Mouse (Mus musculus) liver, embryonic 14.5 days (tissue): ENCODE data around the gene Tbc1d10a. TPM values are rescaled to one million over a fixed set of nuclear protein-coding genes. Genes with fewer than 3 reads are reported as not detected.

Experiments used
- ATAC-seq: fragments of 200-750 bp; cut with Nextera tagmentation; 2 replicates; pipeline ENCODE4 v1.8.0; 2017; ENCODE audit warnings: moderate number of reproducible peaks, mild to moderate bottlenecking, moderate library complexity; ENCODE audit not compliant: insufficient read depth
- DNase-seq, 3 experiments: peaks; one replicate each; pipeline ENCODE4 v3.0.0-alpha.2; 2012 to 2013; ENCODE audit warnings: low read depth in 3 of 3, low spot score in 3 of 3
- H3K27ac ChIP-seq: fragments of 300-500 bp; sonication (generic); 2 replicates; pipeline ENCODE4 v1.5.1; 2014; ENCODE audit warnings: moderate library complexity, mild to moderate bottlenecking, control low read depth, inconsistent platforms
- H3K27me3 ChIP-seq: fragments of 300-500 bp; sonication (generic); 2 replicates; pipeline ENCODE4 v1.6.1; 2014; ENCODE audit warnings: mild to moderate bottlenecking, low read length, moderate library complexity; ENCODE audit not compliant: control insufficient read depth, insufficient read depth
- H3K36me3 ChIP-seq: fragments of 300-500 bp; sonication (generic); replicated peaks from 2 replicates; pipeline ENCODE4 v1.6.1; 2014; ENCODE audit warnings: low read depth; ENCODE audit not compliant: control insufficient read depth, insufficient read depth
- H3K4me1 ChIP-seq, 2 experiments: fragments of 200-500 bp in 1 of 2; fragments of 300-500 bp in 1 of 2; sonication (generic) in 1 of 2; replicated peaks; 2 replicates each; pipeline ENCODE4 v1.6.1; 2012 to 2014; ENCODE audit warnings: antibody characterized with exemption in 1 of 2, inconsistent platforms in 1 of 2, low read length in 1 of 2; ENCODE audit not compliant: control insufficient read depth in 2 of 2, insufficient read depth in 2 of 2
- H3K4me2 ChIP-seq: fragments of 300-500 bp; sonication (generic); 2 replicates; pipeline ENCODE4 v1.6.1; 2014; ENCODE audit warnings: low read depth, mild to moderate bottlenecking, control low read depth, moderate library complexity
- H3K4me3 ChIP-seq, 2 experiments: fragments of 200-500 bp in 1 of 2; fragments of 300-500 bp in 1 of 2; sonication (generic) in 1 of 2; 2 replicates each; pipeline ENCODE4 v1.5.1; 2012 to 2014; ENCODE audit warnings: low read depth in 2 of 2, low read length in 2 of 2, mild to moderate bottlenecking in 2 of 2, control low read depth in 1 of 2, inconsistent platforms in 1 of 2, moderate library complexity in 1 of 2; ENCODE audit not compliant: insufficient read depth in 1 of 2
- H3K9ac ChIP-seq: fragments of 300-500 bp; sonication (generic); replicated peaks from 2 replicates; pipeline ENCODE4 v1.6.1; 2014; ENCODE audit warnings: mild to moderate bottlenecking, control low read depth, moderate library complexity
- H3K9me3 ChIP-seq: fragments of 300-500 bp; sonication (generic); 2 replicates; pipeline ENCODE4 v1.6.1; 2016; ENCODE audit warnings: low read length, mixed read lengths; ENCODE audit not compliant: control insufficient read depth
- CTCF ChIP-seq: IDR thresholded peaks from 2 replicates; pipeline ENCODE4 v1.5.1; 2016; ENCODE audit warnings: antibody characterized with exemption, low read depth, control low read depth
- EP300 ChIP-seq: IDR thresholded peaks from 2 replicates; pipeline ENCODE4 v1.6.1; 2016; ENCODE audit warnings: antibody characterized with exemption, low read depth
- WGBS: fragments of 180-500 bp; shearing (Covaris S2); extraction: QIAGEN DNeasy Blood & Tissue Kit; methylation state at CpG from one replicate; pipeline ENCODE4 v1.1.7; 2014; ENCODE audit not compliant: insufficient replicate concordance; 5-methylcytosine and 5-hydroxymethylcytosine counted together
- polyA plus RNA-seq, 2 experiments: library from polyadenylated mRNA; depleted of rRNA in 1 of 2; stranded (reverse) in 1 of 2; unstranded in 1 of 2; fragments of >200 nt; fragmentation: Nextera tagmentation in 1 of 2; extraction: Ambion mirVana in 1 of 2; gene quantifications; 2 replicates each; pipeline versions ENCODE4 v1.2.1 to v1.2.3; 2012 to 2014

Tbc1d10a gene
- polyA plus RNA-seq, 2 experiments, result 2.6 to 6.2 TPM

DNA sequence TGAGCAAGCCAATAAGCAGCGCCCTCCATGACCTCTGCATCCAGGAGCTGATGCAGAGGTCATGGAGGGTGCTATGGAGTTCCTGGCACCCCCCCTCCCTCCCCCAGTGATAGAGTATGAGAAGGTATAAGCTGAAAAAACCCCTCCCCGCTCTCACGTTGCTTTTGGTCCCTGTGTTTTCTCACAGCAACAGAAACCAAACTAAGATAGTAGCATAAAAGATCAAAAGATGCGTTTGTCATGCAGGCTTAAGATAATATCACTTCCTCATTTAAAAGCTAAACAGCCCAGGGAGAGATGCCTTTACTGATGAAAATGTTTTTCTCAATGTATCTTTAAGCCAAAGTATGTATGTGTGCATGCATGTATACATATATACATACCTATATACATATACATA is 60.0 kb downstream of the Tbc1d10a start:
- Histone ChIP-seq H3K27me3 (no peaks in the 10 kb centered on the region), H3K9ac (no peak overlapping the region), H3K27ac (no peak overlapping the region), H3K4me1 (peaks cover 12 to 21% of the 10 kb centered on the region in 2 experiments), H3K9me3 (no peaks in the 10 kb centered on the region), H3K36me3 (no peaks in the 10 kb centered on the region), H3K4me3 (no peak overlapping the region), H3K4me2 (no peak overlapping the region)
- TF ChIP-seq CTCF (no peak), EP300 (no peak)
- ATAC-seq (no peak), DNase-seq (no peak)
- 44% methylated on average over 4 of the region's 4 CpGs for WGBS

DNA sequence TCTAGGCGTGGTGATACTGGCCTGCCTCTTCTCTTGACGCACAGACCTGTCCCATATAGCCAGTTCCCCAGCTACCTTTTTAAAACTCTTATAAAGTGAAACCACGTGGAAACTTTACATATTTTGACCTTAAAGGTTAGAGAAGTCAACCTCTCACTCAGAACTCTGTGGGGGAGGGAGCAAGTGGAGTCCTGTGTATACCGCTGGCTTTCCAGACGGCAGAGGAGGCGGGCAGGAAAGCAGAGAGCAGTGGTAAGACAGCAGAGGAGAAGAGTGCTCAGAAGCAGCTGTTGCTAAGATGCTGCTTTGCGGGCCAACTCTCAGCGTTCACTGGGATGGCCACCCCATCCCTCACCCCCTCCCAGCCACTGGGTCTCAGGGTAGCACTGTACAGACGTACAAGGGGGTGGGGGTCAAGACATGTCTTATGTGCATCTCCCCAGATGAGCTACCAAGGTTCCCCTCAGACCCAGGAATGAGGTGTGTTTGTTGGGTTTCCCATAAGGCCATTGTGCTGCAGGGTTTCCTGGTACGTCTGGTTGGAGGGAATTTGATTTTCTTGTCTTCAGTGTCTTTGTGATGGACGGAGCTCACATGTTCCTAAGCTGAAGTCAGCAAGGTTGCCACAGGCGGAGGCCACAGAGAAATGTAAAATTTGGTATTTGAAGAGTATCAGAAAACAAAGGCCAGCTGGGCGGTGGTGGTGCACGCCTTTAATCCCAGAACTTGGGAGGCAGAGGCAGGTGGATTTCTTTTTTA is 60.8 kb downstream of the Tbc1d10a start:
- 69% methylated on average over 14 of the region's 14 CpGs for WGBS
- no peak overlapping the region for H3K4me2 ChIP-seq
- H3K27me3 ChIP-seq, result no peaks in the 10 kb centered on the region
- DNase-seq (no peak), ATAC-seq (no peak)
- H3K4me3 ChIP-seq, result no peak overlapping the region
- no peak for TF ChIP-seq EP300
- no peak for TF ChIP-seq CTCF
- no peak overlapping the region for H3K9ac ChIP-seq
- H3K9me3 ChIP-seq, result no peaks in the 10 kb centered on the region
- no peaks in the 10 kb centered on the region for H3K36me3 ChIP-seq
- H3K27ac ChIP-seq, result no peak overlapping the region
- peaks cover 12 to 21% of the 10 kb centered on the region in 2 experiments for H3K4me1 ChIP-seq

GRCm38 (mm10) chr11:4249151-4249550 is 62.6 kb downstream of the Tbc1d10a start:
- H3K9ac ChIP-seq, result no peak overlapping the region
- no peaks in the 10 kb centered on the region for H3K27me3 ChIP-seq
- H3K9me3 ChIP-seq, result no peaks in the 10 kb centered on the region
- TF ChIP-seq EP300 (no peak), CTCF (no peak)
- H3K27ac ChIP-seq, result no peak overlapping the region
- 71% methylated on average over 3 of the region's 3 CpGs for WGBS
- no peak overlapping the region for H3K4me2 ChIP-seq
- no peaks in the 10 kb centered on the region for H3K36me3 ChIP-seq
- no peak overlapping the region for H3K4me3 ChIP-seq
- ATAC-seq, result no peak
- H3K4me1 ChIP-seq, result peaks cover 12 to 21% of the 10 kb centered on the region in 2 experiments
- no peak for DNase-seq

DNA sequence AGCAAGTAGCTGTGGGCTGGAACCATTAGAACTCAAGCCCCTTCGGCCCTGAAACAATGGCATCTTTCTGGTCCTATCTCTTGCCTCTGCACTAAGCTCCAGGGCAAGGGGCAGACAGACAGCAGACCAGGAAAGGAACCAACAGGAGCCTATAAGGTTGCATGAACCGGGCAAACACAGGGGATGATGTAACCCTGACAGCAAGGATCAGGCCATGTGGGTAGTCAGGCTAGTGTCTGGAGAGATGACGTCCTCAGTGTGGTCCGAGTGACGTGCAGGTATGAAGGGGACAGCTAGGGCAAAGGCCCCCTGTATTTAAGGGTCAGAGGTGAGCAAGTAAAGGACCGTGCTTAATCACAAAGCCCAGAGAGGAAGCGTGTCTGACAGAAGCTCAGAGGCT is 63.7 kb downstream of the Tbc1d10a start:
- DNase-seq, result no peak

DNA sequence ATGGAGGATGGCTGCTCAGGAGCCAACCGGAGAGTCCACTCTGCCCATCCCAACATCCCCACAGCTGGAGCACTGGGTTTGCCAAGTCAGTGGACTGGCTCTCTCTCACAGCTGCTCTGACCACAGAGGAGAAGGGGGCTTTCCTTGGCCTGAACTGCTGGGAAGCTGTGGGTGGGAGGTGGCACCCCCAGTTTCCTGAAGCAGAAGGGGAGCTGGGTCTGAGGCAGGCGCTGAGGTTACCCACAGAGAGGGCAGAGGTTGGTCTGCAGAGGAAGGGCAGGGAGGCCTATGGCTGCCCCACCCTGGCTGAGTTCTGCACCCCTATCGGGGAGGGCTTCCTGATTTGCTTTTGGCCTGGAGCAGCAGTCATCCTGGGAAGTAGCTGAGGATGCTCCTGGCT is 64.8 kb downstream of the Tbc1d10a start:
- Histone ChIP-seq H3K27me3 (no peaks in the 10 kb centered on the region), H3K4me2 (no peak overlapping the region), H3K27ac (no peak overlapping the region), H3K9me3 (no peaks in the 10 kb centered on the region), H3K36me3 (no peaks in the 10 kb centered on the region), H3K9ac (no peak overlapping the region), H3K4me3 (no peak overlapping the region), H3K4me1 (peaks cover 0 to 6% of the 10 kb centered on the region in 2 experiments; a peak in 2 of 4 replicates)
- TF ChIP-seq CTCF (no peak), EP300 (no peak)
- no peak for DNase-seq
- ATAC-seq, result no peak
- 28% methylated on average over 3 of the region's 3 CpGs for WGBS

More for the DNA sequence above, 63.7 kb downstream of the Tbc1d10a start:
- Histone ChIP-seq H3K4me1 (peaks cover 7 to 16% of the 10 kb centered on the region in 2 experiments), H3K36me3 (no peaks in the 10 kb centered on the region), H3K4me2 (no peak overlapping the region), H3K27ac (no peak overlapping the region), H3K27me3 (no peaks in the 10 kb centered on the region), H3K9ac (no peak overlapping the region), H3K9me3 (no peaks in the 10 kb centered on the region), H3K4me3 (no peak overlapping the region)
- no peak for TF ChIP-seq CTCF
- TF ChIP-seq EP300, result no peak
- ATAC-seq, result peak; percentile 66
- 56% methylated on average over 7 of the region's 7 CpGs for WGBS
